Mouse (Mus musculus) heart, postnatal 0 days (tissue): ENCODE results near the gene D17Wsu92e.

Experiments
- CTCF ChIP-seq: IDR thresholded peaks from 2 replicates; pipeline ENCODE4 v1.5.1; 2016; ENCODE audit warnings: antibody characterized with exemption, control low read depth, low read depth
- EP300 ChIP-seq: IDR thresholded peaks from 2 replicates; pipeline ENCODE4 v1.6.1; 2016; ENCODE audit warnings: antibody characterized with exemption, low read depth

GRCm38 (mm10) chr17:27856265-27856797 lies 35.9 kb upstream of the D17Wsu92e start, which contains the start of gene Uhrf1bp1:
- TF ChIP-seq CTCF (no peak), EP300 (no peak)
